Mouse (Mus musculus) skeletal muscle tissue, adult 2 months (tissue): Measurements from ENCODE around the gene Fam19a5.

Experiments used
- DNase-seq: peaks from one replicate; pipeline ENCODE4 v3.0.0-alpha.2; 2012; ENCODE audit warnings: low read depth, low spot score

The Fam19a5 gene

GRCm38 (mm10) chr15:87666041-87666750 is 122.1 kb downstream of the Fam19a5 start:
- DNase-seq, result no peak

GRCm38 (mm10) chr15:87667416-87667815 is 123.3 kb downstream of the Fam19a5 start:
- no peak for DNase-seq

- DNase-seq, result no peak
Observed at GRCm38 (mm10) chr15:87668112-87668511, 124.0 kb downstream of the Fam19a5 start.

GRCm38 (mm10) chr15:87671929-87672328 is 127.8 kb downstream of the Fam19a5 start:
- DNase-seq, result no peak

- no peak for DNase-seq
Observed at GRCm38 (mm10) chr15:87678711-87679110, 134.6 kb downstream of the Fam19a5 start.

- no peak for DNase-seq
Observed at GRCm38 (mm10) chr15:87682410-87682809, 138.3 kb downstream of the Fam19a5 start.

- DNase-seq, result no peak
Observed at GRCm38 (mm10) chr15:87686415-87687040, 142.4 kb downstream of the Fam19a5 start.

- no peak for DNase-seq
Observed at GRCm38 (mm10) chr15:87691271-87691955, 147.3 kb downstream of the Fam19a5 start.

GRCm38 (mm10) chr15:87691958-87692357 is 147.9 kb downstream of the Fam19a5 start:
- no peak for DNase-seq

- DNase-seq, result no peak
Observed at GRCm38 (mm10) chr15:87692394-87692793, 148.3 kb downstream of the Fam19a5 start.

GRCm38 (mm10) chr15:87692865-87693513 is 148.9 kb downstream of the Fam19a5 start:
- DNase-seq, result no peak

GRCm38 (mm10) chr15:87697433-87697996 is 153.4 kb downstream of the Fam19a5 start:
- DNase-seq, result no peak

GRCm38 (mm10) chr15:87698562-87699320 is 154.6 kb downstream of the Fam19a5 start:
- DNase-seq, result peak; percentile 63

GRCm38 (mm10) chr15:87702821-87703220 is 158.7 kb downstream of the Fam19a5 start:
- DNase-seq, result no peak

- no peak for DNase-seq
Observed at GRCm38 (mm10) chr15:87703334-87703733, 159.2 kb downstream of the Fam19a5 start.

- no peak for DNase-seq
Observed at GRCm38 (mm10) chr15:87711790-87712189, 167.7 kb downstream of the Fam19a5 start.

- DNase-seq, result no peak
Observed at GRCm38 (mm10) chr15:87712221-87712620, 168.1 kb downstream of the Fam19a5 start.

GRCm38 (mm10) chr15:87715037-87715676 is 171.1 kb downstream of the Fam19a5 start:
- DNase-seq, result peak; percentile 58

GRCm38 (mm10) chr15:87717056-87717455 is 173.0 kb downstream of the Fam19a5 start:
- DNase-seq, result no peak

GRCm38 (mm10) chr15:87723455-87723986 is 179.4 kb downstream of the Fam19a5 start:
- no peak for DNase-seq
